Mouse (Mus musculus) lung, embryonic 16.5 days (tissue): Measurements from ENCODE around the gene Mcm3. TPM values are rescaled to one million over a fixed set of nuclear protein-coding genes. Genes with fewer than 3 reads are reported as not detected.

Experiments used
- polyA plus RNA-seq: library from polyadenylated mRNA; unstranded; fragments of >200 nt; fragmentation: Nextera tagmentation; extraction: Ambion mirVana; gene quantifications from 2 replicates; pipeline ENCODE4 v1.2.1, GENCODE M21; 2015

Gene Mcm3
- polyA plus RNA-seq, 1 experiment from 2014 or later, result 165 TPM

Other genes with a start within 250 kb of the Mcm3 start
- gene Pkhd1, start 202.2 kb downstream of the Mcm3 start, polyA plus RNA-seq, result 0.80 and 0.85 TPM in 2 replicates
- gene Il17a, start 89.4 kb downstream of the Mcm3 start, polyA plus RNA-seq, result not detected in 2 replicates
- not detected in 2 replicates for gene Il17f, start 29.7 kb downstream of the Mcm3 start, polyA plus RNA-seq
- gene Paqr8, start 70.3 kb upstream of the Mcm3 start, polyA plus RNA-seq, result 4.4 and 5.5 TPM in 2 replicates
- 8.1 and 9.9 TPM in 2 replicates for gene Efhc1, start 131.3 kb upstream of the Mcm3 start, polyA plus RNA-seq